Mouse (Mus musculus) kidney, adult 2 months (tissue): ENCODE data around the gene Becn1. TPM values are rescaled to one million over a fixed set of nuclear protein-coding genes. Genes with fewer than 3 reads are reported as not detected.

Experiments
- DNase-seq: peaks from one replicate; pipeline ENCODE4 v3.0.0; 2021
- H3K27ac ChIP-seq: fragments of 200-500 bp; 2 replicates; pipeline ENCODE4 v1.5.1; 2012; ENCODE audit warnings: low read depth, low read length, control low read depth, inconsistent platforms; ENCODE audit not compliant: insufficient read depth
- H3K27me3 ChIP-seq: fragments of 200-500 bp; replicated peaks from 2 replicates; pipeline ENCODE4 v1.6.1; 2012; ENCODE audit warnings: mild to moderate bottlenecking, moderate library complexity, low read length, inconsistent platforms; ENCODE audit not compliant: control insufficient read depth, insufficient read depth
- H3K36me3 ChIP-seq: fragments of 200-500 bp; 2 replicates; pipeline ENCODE4 v1.6.1; 2012; ENCODE audit warnings: mild to moderate bottlenecking, moderate library complexity, low read length, inconsistent platforms; ENCODE audit not compliant: control insufficient read depth, insufficient read depth
- H3K4me1 ChIP-seq: fragments of 200-500 bp; 2 replicates; pipeline ENCODE4 v1.6.1; 2011; ENCODE audit warnings: low read length; ENCODE audit not compliant: control insufficient read depth, insufficient read depth
- H3K4me3 ChIP-seq: fragments of 200-500 bp; 2 replicates; pipeline ENCODE4 v1.5.1; 2011; ENCODE audit warnings: mild to moderate bottlenecking, low read depth, low read length, control low read depth; ENCODE audit not compliant: insufficient read depth
- CTCF ChIP-seq: fragments of 200-500 bp; conservative IDR thresholded peaks from 2 replicates; pipeline ENCODE4 v1.5.1; 2011; ENCODE audit warnings: low read depth, mild to moderate bottlenecking, control low read depth, low read length, moderate library complexity, mixed read lengths; ENCODE audit not compliant: insufficient read depth, insufficient read length
- POLR2A ChIP-seq: fragments of 200-500 bp; IDR thresholded peaks from one replicate; pipeline ENCODE4 v1.6.1; 2011; ENCODE audit warnings: low read depth, low read length, control low read depth
- WGBS: fragments of 180-500 bp; shearing (Covaris S2); methylation state at CpG from one replicate; pipeline ENCODE4 v1.1.7; 2018; 5-methylcytosine and 5-hydroxymethylcytosine counted together
- polyA plus RNA-seq: library from polyadenylated mRNA; depleted of rRNA; stranded (reverse); fragments of >200 nt; gene quantifications from 2 replicates; pipeline ENCODE4 v1.2.3, GENCODE M21; 2012

Gene Becn1
- polyA plus RNA-seq, 1 experiment: 61.9 TPM

DNA sequence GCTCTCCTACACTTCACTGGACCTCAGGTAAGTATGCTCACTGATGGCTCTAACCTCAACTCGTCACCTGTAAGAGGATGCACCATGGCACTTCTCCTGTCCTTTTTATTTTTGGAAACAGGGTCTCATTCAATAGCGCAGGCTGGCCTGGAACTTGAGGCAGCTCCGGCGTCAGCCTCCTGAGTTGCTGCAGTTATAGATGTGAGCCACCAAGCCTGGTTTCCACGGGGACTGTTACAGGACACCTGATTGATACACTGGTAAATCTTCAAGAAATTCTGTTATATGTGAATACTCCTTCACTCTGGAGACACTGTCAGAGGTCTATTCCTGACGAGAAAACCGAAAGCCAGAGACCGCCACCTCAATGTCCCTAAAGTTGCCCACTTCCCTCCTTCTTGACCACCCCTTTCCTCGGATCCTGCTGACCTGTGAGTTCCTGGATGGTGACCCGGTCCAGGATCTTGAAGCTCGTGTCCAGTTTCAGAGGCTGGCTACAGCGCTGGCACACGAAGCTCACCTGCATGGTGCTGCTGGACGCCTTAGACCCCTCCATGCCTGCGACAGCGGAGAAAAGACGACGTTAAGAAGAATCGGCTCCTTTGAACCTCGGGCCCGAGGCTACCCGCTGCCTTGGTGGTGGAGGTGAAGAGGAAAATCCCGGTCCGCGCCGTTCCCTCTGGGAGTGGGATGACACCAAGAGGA, 635 bp downstream of the Becn1 start:
- Histone ChIP-seq H3K36me3 (no peaks in the 10 kb centered on the region), H3K27me3 (no peaks in the 10 kb centered on the region), H3K4me1 (peaks cover 16% of the 10 kb centered on the region; the same call in 1 of the 2 replicates), H3K4me3 (peak overlapping the region; percentile 72), H3K27ac (peak overlapping the region; percentile 34)
- no peak for TF ChIP-seq CTCF
- no peak for TF ChIP-seq POLR2A
- DNase-seq: no peak
- WGBS: 6% methylated on average over 26 of the region's 26 CpGs

- peak overlapping the region; percentile 72 for H3K4me3 ChIP-seq
Measured at GRCm38 (mm10) chr11:101300881-101301280, 1.2 kb downstream of the Becn1 start.

DNA sequence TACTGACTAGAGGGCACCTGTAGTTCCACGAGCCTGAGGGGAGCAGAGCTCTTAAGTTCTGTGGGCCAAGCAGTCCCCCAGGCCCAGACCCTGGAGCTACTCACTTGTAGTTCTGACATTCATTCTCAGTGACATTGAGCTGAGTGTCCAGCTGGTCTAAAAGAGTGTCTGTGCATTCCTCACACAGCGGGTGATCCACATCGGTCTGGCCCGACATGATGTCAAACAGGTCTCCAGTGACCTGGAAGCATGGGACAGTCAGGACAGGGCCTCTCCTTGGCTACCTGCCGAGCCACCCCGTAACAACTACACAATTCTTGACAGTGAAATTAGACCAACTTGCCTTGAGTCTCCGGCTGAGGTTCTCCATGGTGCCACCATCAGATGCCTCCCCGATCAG, 6.9 kb downstream of the Becn1 start:
- DNase-seq: no peak
- WGBS: 93% methylated on average over 8 of the region's 8 CpGs
- H3K27ac ChIP-seq: no peak overlapping the region; the same call in 1 of the 2 replicates
- H3K36me3 ChIP-seq: peaks cover 5% of the 10 kb centered on the region
- H3K4me3 ChIP-seq: no peak overlapping the region
- 0 out of 2 replicates have a peak, but pooled peaks cover 4% of the 10 kb centered on the region for H3K4me1 ChIP-seq
- no peak for TF ChIP-seq CTCF
- no peak for TF ChIP-seq POLR2A
- H3K27me3 ChIP-seq: no peaks in the 10 kb centered on the region

More at GRCm38 (mm10) chr11:101300881-101301280, 1.2 kb downstream of the Becn1 start:
- WGBS: 67% methylated on average over 7 of the region's 7 CpGs
- Histone ChIP-seq H3K27ac (peak overlapping the region; percentile 34; the same call in 1 of the 2 replicates), H3K4me1 (peaks cover 16% of the 10 kb centered on the region; the same call in 1 of the 2 replicates), H3K27me3 (no peaks in the 10 kb centered on the region), H3K36me3 (no peaks in the 10 kb centered on the region)
- no peak for TF ChIP-seq POLR2A
- peak; percentile 35 for TF ChIP-seq CTCF
- DNase-seq: no peak

DNA sequence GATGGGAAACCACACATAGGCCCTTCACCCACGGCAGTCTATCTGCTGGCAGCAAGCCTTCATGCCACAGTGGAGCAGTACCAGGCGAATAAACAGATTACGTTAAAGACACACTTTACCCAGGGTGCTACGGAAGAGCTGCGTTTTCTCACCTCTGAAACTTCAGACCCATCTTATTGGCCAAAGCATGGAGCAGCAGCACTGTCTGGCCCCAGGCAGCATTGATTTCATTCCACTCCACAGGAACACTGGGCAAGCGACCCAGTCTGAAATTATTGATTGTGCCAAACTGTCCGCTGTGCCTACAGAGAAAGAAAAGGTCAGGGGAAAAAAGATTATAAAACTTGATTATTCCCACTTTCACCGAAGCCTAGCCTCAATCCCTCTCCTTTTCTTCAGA, 10.9 kb downstream of the Becn1 start:
- Histone ChIP-seq H3K36me3 (peaks cover 9% of the 10 kb centered on the region), H3K27me3 (no peaks in the 10 kb centered on the region), H3K27ac (no peak overlapping the region), H3K4me1 (no peaks in the 10 kb centered on the region), H3K4me3 (no peak overlapping the region)
- 89% methylated on average over 8 of the region's 8 CpGs for WGBS
- no peak for TF ChIP-seq POLR2A
- no peak for TF ChIP-seq CTCF
- DNase-seq: no peak

DNA sequence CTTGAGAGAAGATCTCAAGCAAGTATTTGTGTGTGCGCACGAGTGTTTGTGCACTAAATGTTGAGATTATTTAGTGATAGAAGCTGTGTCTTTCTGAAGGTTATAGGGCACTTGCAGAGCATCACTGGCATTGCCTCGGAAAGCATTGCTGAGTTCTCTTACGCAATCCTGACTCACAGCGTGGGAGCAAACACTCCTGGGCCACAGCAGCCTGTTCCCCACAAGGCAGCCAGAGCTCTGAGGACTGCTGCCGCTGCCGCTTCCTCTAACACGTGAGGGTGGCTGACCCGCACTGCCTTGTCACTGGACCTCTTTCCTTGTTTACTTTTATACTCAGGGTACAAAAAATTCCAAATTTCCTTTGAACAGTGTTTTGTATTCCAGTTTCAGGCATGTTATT, 14.8 kb downstream of the Becn1 start:
- H3K4me3 ChIP-seq: no peak overlapping the region
- no peak for DNase-seq
- no peaks in the 10 kb centered on the region for H3K27me3 ChIP-seq
- peaks cover 21% of the 10 kb centered on the region for H3K4me1 ChIP-seq
- WGBS: 67% methylated on average over 9 of the region's 9 CpGs
- no peak for TF ChIP-seq CTCF
- H3K36me3 ChIP-seq: peaks cover 5% of the 10 kb centered on the region
- H3K27ac ChIP-seq: peak overlapping the region; percentile 66

GRCm38 (mm10) chr11:101283805-101284204, 18.3 kb downstream of the Becn1 start:
- H3K36me3 ChIP-seq: peaks cover 4% of the 10 kb centered on the region
- no peaks in the 10 kb centered on the region for H3K27me3 ChIP-seq
- H3K27ac ChIP-seq: peak overlapping the region; percentile 91
- 38% methylated on average over 4 of the region's 4 CpGs for WGBS
- TF ChIP-seq CTCF (no peak), POLR2A (no peak)
- no peak overlapping the region for H3K4me3 ChIP-seq
- peak; percentile 85 for DNase-seq
- H3K4me1 ChIP-seq: peaks cover 26% of the 10 kb centered on the region

GRCm38 (mm10) chr11:101282896-101283295, 19.2 kb downstream of the Becn1 start:
- Histone ChIP-seq H3K27ac (peak overlapping the region; percentile 91), H3K4me1 (peaks cover 26% of the 10 kb centered on the region), H3K36me3 (peaks cover 4% of the 10 kb centered on the region), H3K4me3 (no peak overlapping the region), H3K27me3 (no peaks in the 10 kb centered on the region)
- TF ChIP-seq CTCF: no peak
- TF ChIP-seq POLR2A: no peak
- whole genome bisulfite sequencing: 34% methylated on average over 5 of the region's 5 CpGs
- no peak for DNase-seq
